Mouse (Mus musculus) limb, embryonic 11.5 days (tissue): ENCODE data around the gene Crebzf. TPM values are rescaled to one million over a fixed set of nuclear protein-coding genes. Genes with fewer than 3 reads are reported as not detected.

Experiments used
- ATAC-seq: fragments of 200-750 bp; cut with Nextera tagmentation; 2 replicates; pipeline ENCODE4 v1.8.0; 2017; ENCODE audit warnings: low read depth; ENCODE audit not compliant: insufficient number of reproducible peaks, low FRiP score, low TSS enrichment
- DNase-seq: peaks from one replicate; pipeline ENCODE4 v3.0.0-alpha.2; 2015; ENCODE audit warnings: low spot score
- H3K27ac ChIP-seq: fragments of 300-500 bp; sonication (generic); replicated peaks from 2 replicates; pipeline ENCODE4 v1.5.1; 2014; ENCODE audit warnings: low read depth, mild to moderate bottlenecking, low read length
- H3K27me3 ChIP-seq: fragments of 300-500 bp; sonication (generic); 2 replicates; pipeline ENCODE4 v1.6.1; 2014; ENCODE audit warnings: mild to moderate bottlenecking, low read length, mixed read lengths; ENCODE audit not compliant: control insufficient read depth, insufficient read depth
- H3K36me3 ChIP-seq: fragments of 300-500 bp; sonication (generic); 2 replicates; pipeline ENCODE4 v1.6.1; 2014; ENCODE audit warnings: mild to moderate bottlenecking, low read length, moderate library complexity, mixed read lengths; ENCODE audit not compliant: control insufficient read depth, insufficient read depth
- H3K4me1 ChIP-seq: fragments of 300-500 bp; sonication (generic); 2 replicates; pipeline ENCODE4 v1.6.1; 2014; ENCODE audit warnings: low read length, mixed read lengths; ENCODE audit not compliant: control insufficient read depth, insufficient read depth
- H3K4me2 ChIP-seq: fragments of 300-500 bp; sonication (generic); 2 replicates; pipeline ENCODE4 v1.6.1; 2014; ENCODE audit warnings: low read depth, mild to moderate bottlenecking, moderate library complexity; ENCODE audit not compliant: severe bottlenecking
- H3K4me3 ChIP-seq: fragments of 300-500 bp; sonication (generic); 2 replicates; pipeline ENCODE4 v1.5.1; 2014; ENCODE audit warnings: low read depth, low read length
- H3K9ac ChIP-seq: fragments of 300-500 bp; sonication (generic); 2 replicates; pipeline ENCODE4 v1.6.1; 2014; ENCODE audit warnings: mild to moderate bottlenecking, low read length
- H3K9me3 ChIP-seq: fragments of 300-500 bp; sonication (generic); 2 replicates; pipeline ENCODE4 v1.6.1; 2016; ENCODE audit warnings: low read length; ENCODE audit not compliant: control insufficient read depth
- WGBS: fragments of 180-500 bp; shearing (Covaris S2); extraction: QIAGEN DNeasy Blood & Tissue Kit; methylation state at CpG from one replicate; pipeline ENCODE4 v1.1.7; 2014; 5-methylcytosine and 5-hydroxymethylcytosine counted together
- polyA plus RNA-seq: library from polyadenylated mRNA; unstranded; fragments of >200 nt; fragmentation: Nextera tagmentation; extraction: Ambion mirVana; gene quantifications from 2 replicates; pipeline ENCODE4 v1.2.1, GENCODE M21; 2014

Gene Crebzf
- polyA plus RNA-seq, 1 experiment from 2014 or later: 45.8 TPM

- H3K4me3 ChIP-seq: no peak overlapping the region
- H3K4me1 ChIP-seq: peaks cover 3% of the 10 kb centered on the region; the same call in 1 of the 2 replicates
- H3K9me3 ChIP-seq: no peaks in the 10 kb centered on the region
- no peak overlapping the region for H3K27ac ChIP-seq
- no peak overlapping the region for H3K4me2 ChIP-seq
- H3K36me3 ChIP-seq: no peaks in the 10 kb centered on the region
- no peak for ATAC-seq
- WGBS: 19% methylated on average over 14 of the region's 14 CpGs
- H3K27me3 ChIP-seq: no peaks in the 10 kb centered on the region
- no peak overlapping the region for H3K9ac ChIP-seq
- no peak for DNase-seq
These were observed 18.4 kb downstream of the Crebzf start for GRCm38 (mm10) chr7:90460930-90461329.

GRCm38 (mm10) chr7:90461441-90461840 is 18.9 kb downstream of the Crebzf start:
- no peak for ATAC-seq

GRCm38 (mm10) chr7:90473511-90473910 is 31.0 kb downstream of the Crebzf start:
- no peaks in the 10 kb centered on the region; the same call in 1 of the 2 replicates for H3K27me3 ChIP-seq
- H3K27ac ChIP-seq: no peak overlapping the region
- H3K9ac ChIP-seq: no peak overlapping the region
- WGBS: 78% methylated on average over 2 of the region's 2 CpGs
- H3K36me3 ChIP-seq: no peaks in the 10 kb centered on the region
- H3K4me3 ChIP-seq: no peak overlapping the region
- ATAC-seq (no peak), DNase-seq (no peak)
- no peak overlapping the region for H3K4me2 ChIP-seq
- no peaks in the 10 kb centered on the region for H3K4me1 ChIP-seq
- H3K9me3 ChIP-seq: no peaks in the 10 kb centered on the region

More at GRCm38 (mm10) chr7:90461441-90461840, 18.9 kb downstream of the Crebzf start:
- Histone ChIP-seq H3K4me2 (no peak overlapping the region), H3K36me3 (no peaks in the 10 kb centered on the region), H3K9ac (no peak overlapping the region), H3K27ac (no peak overlapping the region), H3K9me3 (no peaks in the 10 kb centered on the region), H3K27me3 (no peaks in the 10 kb centered on the region), H3K4me1 (no peaks in the 10 kb centered on the region), H3K4me3 (no peak overlapping the region)
- no peak for DNase-seq
- WGBS: 90% methylated on average over 5 of the region's 5 CpGs

GRCm38 (mm10) chr7:90475793-90476312 is 33.3 kb downstream of the Crebzf start, which contains the start of gene Tmem126b:
Gene Tmem126b (minus strand): TSS chr7:90476001.
- H3K4me2 ChIP-seq: peak within 1 kb of the TSS; percentile 69
- peak within 1 kb of the TSS; percentile 67 for H3K9ac ChIP-seq
- H3K4me3 ChIP-seq: peak within 1 kb of the TSS; percentile 57
- under 1% methylated on average over 36 of the region's 36 CpGs for WGBS
- H3K4me1 ChIP-seq: no peaks in the 10 kb centered on the region
- no peaks in the 10 kb centered on the region for H3K9me3 ChIP-seq
- DNase-seq (peak; percentile 98), ATAC-seq (peak; percentile 100)
- H3K27me3 ChIP-seq: no peaks in the 10 kb centered on the region; the same call in 1 of the 2 replicates
- H3K27ac ChIP-seq: no peak within 1 kb of the TSS
- H3K36me3 ChIP-seq: no peaks in the 10 kb centered on the region

GRCm38 (mm10) chr7:90476313-90477245 is 34.0 kb downstream of the Crebzf start, which contains the start of gene Dlg2:
Gene Dlg2 (plus strand): TSS chr7:90476672.
- H3K27me3 ChIP-seq: no peaks in the 10 kb centered on the region; the same call in 1 of the 2 replicates
- no peaks in the 10 kb centered on the region for H3K9me3 ChIP-seq
- WGBS: 1% methylated on average over 32 of the region's 32 CpGs
- peak within 1 kb of the TSS; percentile 69 for H3K4me2 ChIP-seq
- DNase-seq: no peak
- H3K36me3 ChIP-seq: no peaks in the 10 kb centered on the region
- H3K4me3 ChIP-seq: peak within 1 kb of the TSS; percentile 57
- H3K4me1 ChIP-seq: no peaks in the 10 kb centered on the region
- no peak; the same call in none of the 2 replicates for ATAC-seq
- no peak within 1 kb of the TSS for H3K27ac ChIP-seq
- H3K9ac ChIP-seq: peak within 1 kb of the TSS; percentile 67

- no peak overlapping the region for H3K4me2 ChIP-seq
- no peak overlapping the region for H3K27ac ChIP-seq
- H3K27me3 ChIP-seq: no peaks in the 10 kb centered on the region
- ATAC-seq: no peak
- H3K4me3 ChIP-seq: no peak overlapping the region
- no peak for DNase-seq
- 90% methylated on average over 2 of the region's 2 CpGs for WGBS
- no peak overlapping the region for H3K9ac ChIP-seq
- H3K4me1 ChIP-seq: no peaks in the 10 kb centered on the region
- no peaks in the 10 kb centered on the region for H3K9me3 ChIP-seq
- H3K36me3 ChIP-seq: no peaks in the 10 kb centered on the region
These were observed 40.1 kb downstream of the Crebzf start for GRCm38 (mm10) chr7:90482607-90483006.

Other genes starting within 250 kb of the Crebzf start
- not detected in 2 replicates for gene Ccdc83, start 177.0 kb upstream of the Crebzf start, polyA plus RNA-seq
- 5.0 and 7.1 TPM in 2 replicates for gene Sytl2, start 140.5 kb upstream of the Crebzf start, polyA plus RNA-seq
- gene Ccdc89, start 16.2 kb upstream of the Crebzf start, polyA plus RNA-seq: 2.1 and 3.1 TPM in 2 replicates
- gene Tmem126a, start 14.5 kb downstream of the Crebzf start, polyA plus RNA-seq: 109 and 119 TPM in 2 replicates
- gene Tmem126b, start 33.3 kb downstream of the Crebzf start, polyA plus RNA-seq: 37.0 and 41.1 TPM in 2 replicates
- gene Dlg2, start 33.9 kb downstream of the Crebzf start, polyA plus RNA-seq: 0.91 and 1.3 TPM in 2 replicates